Mouse (Mus musculus): ENCODE data around the gene Vegfc.

Vegfc gene

DNA sequence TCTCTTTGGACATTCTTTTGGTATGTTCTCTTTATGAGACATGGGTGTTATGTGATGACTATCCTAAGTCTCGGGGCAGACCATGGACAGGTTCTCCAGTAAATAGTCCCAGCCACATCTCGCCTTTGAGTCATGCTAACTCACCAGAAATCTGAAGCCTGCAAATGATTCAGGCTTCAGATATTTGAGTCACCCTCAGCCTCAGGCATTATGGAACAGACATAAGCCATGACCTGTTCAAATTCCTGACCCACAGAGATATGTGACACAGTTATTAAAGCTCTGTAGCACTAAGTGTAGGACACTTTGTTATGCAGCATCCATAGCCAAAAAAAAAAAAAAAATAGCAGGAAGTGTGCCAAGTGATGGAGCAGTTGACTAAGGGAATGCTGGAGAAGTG, 138.8 kb downstream of the Vegfc start:
- no peak for DNase-seq

DNA sequence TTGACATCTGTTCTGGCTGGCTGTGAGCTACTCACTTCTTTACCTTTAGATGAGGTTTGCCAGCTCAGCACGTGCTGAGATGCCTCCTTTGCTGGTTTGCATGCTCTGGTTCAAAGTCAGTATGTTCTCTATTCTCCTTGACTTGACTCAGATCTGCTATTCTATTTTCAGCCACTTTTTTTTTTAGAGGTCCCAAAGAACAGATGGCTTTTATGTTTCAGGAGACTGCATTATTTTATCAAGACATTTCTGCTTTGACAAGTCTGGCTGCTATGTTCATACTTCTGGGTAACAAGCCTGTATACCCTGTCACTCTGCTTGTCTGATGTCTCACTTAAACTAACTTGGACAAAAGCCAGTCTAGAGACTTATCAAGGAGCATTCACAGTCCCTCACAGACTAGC, 151.4 kb downstream of the Vegfc start:
- no peak for DNase-seq

DNA sequence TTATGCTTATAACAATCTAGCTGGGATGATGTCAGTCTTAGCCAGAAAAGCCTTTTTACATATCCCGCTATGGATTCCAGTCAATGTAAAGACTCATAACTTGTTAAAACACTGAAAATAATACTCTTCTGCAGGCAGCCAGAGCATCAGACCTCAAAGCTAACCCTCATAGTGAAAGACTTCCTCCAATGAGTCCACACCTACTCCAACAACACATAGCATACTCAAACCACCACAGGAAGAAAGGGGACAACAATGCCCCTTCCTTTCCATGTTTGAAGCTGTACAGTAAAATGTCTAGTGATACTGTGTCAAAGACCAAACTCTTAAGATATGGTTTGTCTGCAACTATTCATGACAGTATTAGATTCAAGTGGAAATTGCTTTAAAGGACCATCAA, 153.2 kb downstream of the Vegfc start:
- no peak for DNase-seq

DNA sequence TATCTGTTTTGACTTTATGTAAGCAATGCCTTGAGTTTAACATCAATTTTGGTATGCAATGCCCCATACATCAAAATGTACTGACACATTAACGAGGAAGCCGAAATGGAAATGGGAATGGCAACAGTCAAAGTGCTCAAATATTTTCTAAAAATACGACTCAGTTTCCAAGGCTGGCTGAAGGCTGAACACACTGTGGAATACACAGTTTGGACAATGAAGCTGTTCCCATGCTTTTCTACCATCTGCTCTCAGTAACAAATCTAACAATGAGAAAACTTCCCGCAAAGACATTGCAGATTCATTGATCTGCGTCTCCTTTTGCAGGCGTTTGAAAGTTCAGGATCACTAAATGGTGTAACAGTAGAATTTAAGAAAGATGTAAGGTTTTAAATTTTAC, 155.9 kb downstream of the Vegfc start:
- no peak for DNase-seq

Data from thymus, postnatal 14 days (tissue).